Mouse (Mus musculus): Measurements from ENCODE around the gene Phactr2. TPM values are rescaled to one million over a fixed set of nuclear protein-coding genes. Genes with fewer than 3 reads are reported as not detected.

Gene Phactr2
- polyA plus RNA-seq, 1 experiment from 2014 or later, result 55.5 TPM

DNA sequence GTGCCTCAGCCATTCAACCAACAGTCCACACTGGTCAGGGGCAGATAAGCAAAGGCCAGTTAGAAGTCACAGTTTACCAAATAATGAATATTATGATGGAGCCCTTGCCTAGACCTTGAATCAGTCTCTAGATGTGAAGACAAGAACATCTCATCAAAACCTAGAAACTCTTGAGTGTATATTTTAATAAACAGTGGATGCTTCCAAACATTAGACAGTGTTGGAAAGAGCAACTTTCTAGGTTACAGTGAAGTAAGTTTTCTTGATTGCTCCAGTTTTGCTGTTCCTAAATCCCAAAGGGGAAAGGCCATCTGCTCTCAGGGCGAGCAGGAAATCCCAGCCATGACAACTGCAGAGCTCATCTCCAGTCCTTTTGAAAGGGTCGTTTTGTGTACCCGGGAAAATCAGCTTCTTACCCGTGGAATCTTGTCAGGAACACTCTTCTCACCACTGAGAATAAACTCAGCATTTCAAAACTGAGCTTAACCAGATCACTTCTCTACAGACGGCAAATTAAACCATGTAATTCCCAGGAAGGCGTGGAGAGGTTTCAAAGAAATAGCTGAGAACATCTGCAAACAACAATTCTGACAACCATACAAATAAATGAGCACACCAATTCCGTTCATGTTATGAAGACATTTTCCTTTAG lies 296.1 kb downstream of the Phactr2 start, which contains the start of gene Zc2hc1b:
TSS of gene Zc2hc1b (minus strand) at position 51 of the 652 bp plus-strand sequence.
- Histone ChIP-seq H3K27ac (ENCODE audit: low read length) (no peak within 1 kb of the TSS), H3K36me3 (ENCODE audit: control insufficient read depth, insufficient read depth) (peaks cover 54% of the 10 kb centered on the region), H3K4me3 (ENCODE audit: low read length) (no peak within 1 kb of the TSS), H3K4me2 (ENCODE audit: low read depth, low read length) (no peak within 1 kb of the TSS), H3K4me1 (ENCODE audit: control insufficient read depth, insufficient read depth, low read length) (no peaks in the 10 kb centered on the region), H3K27me3 (ENCODE audit: control insufficient read depth, insufficient read depth, low read length) (no peaks in the 10 kb centered on the region), H3K9ac (ENCODE audit: low read length) (no peak within 1 kb of the TSS), H3K9me3 (replicated peaks; ENCODE audit: control insufficient read depth, low read length) (no peaks in the 10 kb centered on the region)
- no peak for ATAC-seq (replicated peaks; ENCODE audit: extremely low read depth, insufficient read depth, low FRiP score)
- WGBS, result 67% methylated on average over 7 of the region's 7 CpGs

DNA sequence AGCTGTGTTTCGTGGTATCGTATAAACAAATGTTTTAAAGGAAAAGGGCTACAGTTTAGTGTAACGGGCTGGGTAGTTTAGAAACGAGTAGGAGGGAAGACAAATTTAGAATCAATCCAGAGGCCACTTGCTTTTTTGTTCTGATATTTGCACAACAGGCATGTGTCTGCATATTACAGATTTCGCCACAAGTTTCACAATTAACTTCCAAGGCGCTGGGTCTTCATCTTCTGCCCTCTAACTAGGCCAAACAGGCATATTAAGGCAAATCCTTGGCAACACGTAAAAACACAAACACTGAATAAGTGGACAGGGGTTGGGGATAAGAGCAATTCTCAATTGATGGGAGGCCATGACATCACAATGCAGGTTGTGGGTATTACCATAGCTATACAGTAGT lies 298.3 kb downstream of the Phactr2 start:
- 84% methylated on average over 7 of the region's 7 CpGs for WGBS
- peaks cover 4% of the 10 kb centered on the region; the same call in 1 of the 2 replicates for H3K4me1 ChIP-seq (ENCODE audit: control insufficient read depth, insufficient read depth, low read length)

DNA sequence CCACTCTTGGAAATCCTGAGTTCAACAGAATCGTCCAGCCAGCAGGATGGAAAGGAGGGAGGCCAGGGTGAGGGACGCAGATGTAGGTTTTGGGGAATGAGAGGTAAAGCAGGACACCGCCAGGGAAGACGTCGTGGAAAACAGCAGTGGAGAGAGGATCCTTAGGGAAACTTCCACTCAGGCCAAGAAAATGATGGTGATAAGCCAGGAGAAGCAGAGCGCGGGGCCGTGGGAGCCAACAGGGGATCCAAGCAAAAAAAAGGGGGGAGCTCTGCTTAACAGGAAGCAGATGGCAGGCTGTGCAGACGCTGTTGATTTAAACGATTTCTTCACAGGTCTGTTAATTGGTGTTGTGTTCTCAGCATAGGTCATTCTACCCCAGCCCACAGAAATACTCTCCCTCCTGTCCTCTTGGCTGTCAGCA lies 301.4 kb downstream of the Phactr2 start:
- 43% methylated on average over 10 of the region's 10 CpGs for WGBS
- Histone ChIP-seq H3K36me3 (ENCODE audit: control insufficient read depth, insufficient read depth) (peaks cover 12% of the 10 kb centered on the region), H3K27me3 (ENCODE audit: control insufficient read depth, insufficient read depth, low read length) (no peaks in the 10 kb centered on the region), H3K9ac (ENCODE audit: low read length) (no peak overlapping the region), H3K4me3 (ENCODE audit: low read length) (no peak overlapping the region), H3K4me2 (ENCODE audit: low read depth, low read length) (no peak overlapping the region), H3K9me3 (replicated peaks; ENCODE audit: control insufficient read depth, low read length) (no peaks in the 10 kb centered on the region), H3K4me1 (ENCODE audit: control insufficient read depth, insufficient read depth, low read length) (peaks cover 16% of the 10 kb centered on the region), H3K27ac (ENCODE audit: low read length) (peak overlapping the region; percentile 45)
- peak; percentile 39 for ATAC-seq (replicated peaks; ENCODE audit: extremely low read depth, insufficient read depth, low FRiP score)

More for the DNA sequence above, 298.3 kb downstream of the Phactr2 start:
- Histone ChIP-seq H3K9ac (ENCODE audit: low read length) (no peak overlapping the region), H3K4me3 (ENCODE audit: low read length) (no peak overlapping the region), H3K4me2 (ENCODE audit: low read depth, low read length) (no peak overlapping the region), H3K36me3 (ENCODE audit: control insufficient read depth, insufficient read depth) (peaks cover 35% of the 10 kb centered on the region), H3K9me3 (replicated peaks; ENCODE audit: control insufficient read depth, low read length) (no peaks in the 10 kb centered on the region), H3K27ac (ENCODE audit: low read length) (no peak overlapping the region), H3K27me3 (ENCODE audit: control insufficient read depth, insufficient read depth, low read length) (no peaks in the 10 kb centered on the region)
- no peak for ATAC-seq (replicated peaks; ENCODE audit: extremely low read depth, insufficient read depth, low FRiP score)

DNA sequence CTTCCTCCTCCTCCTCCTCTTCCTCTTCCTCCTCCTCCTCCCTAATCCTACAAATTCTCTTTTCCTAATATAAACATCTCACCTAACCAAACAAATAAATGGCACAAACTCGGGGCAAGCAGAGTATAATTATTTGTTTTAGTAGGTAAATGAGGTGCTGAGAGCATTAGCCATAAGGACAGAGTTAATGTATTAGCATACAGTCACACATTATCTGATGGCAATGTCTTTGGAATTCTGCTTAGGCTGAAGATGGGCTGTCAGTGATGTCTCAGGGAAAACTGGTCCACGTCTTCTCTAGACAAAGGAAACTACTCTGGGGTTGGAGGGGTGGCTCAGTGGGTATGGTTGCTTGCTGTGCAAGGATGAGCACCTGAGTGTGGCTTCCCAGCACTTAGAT lies 302.8 kb downstream of the Phactr2 start:
- Histone ChIP-seq H3K36me3 (ENCODE audit: control insufficient read depth, insufficient read depth) (no peaks in the 10 kb centered on the region), H3K4me2 (ENCODE audit: low read depth, low read length) (no peak overlapping the region), H3K4me1 (ENCODE audit: control insufficient read depth, insufficient read depth, low read length) (peaks cover 16% of the 10 kb centered on the region), H3K9ac (ENCODE audit: low read length) (no peak overlapping the region), H3K4me3 (ENCODE audit: low read length) (no peak overlapping the region), H3K9me3 (replicated peaks; ENCODE audit: control insufficient read depth, low read length) (no peaks in the 10 kb centered on the region), H3K27ac (ENCODE audit: low read length) (peak overlapping the region; percentile 64), H3K27me3 (ENCODE audit: control insufficient read depth, insufficient read depth, low read length) (no peaks in the 10 kb centered on the region)
- no peak for ATAC-seq (replicated peaks; ENCODE audit: extremely low read depth, insufficient read depth, low FRiP score)
- 41% methylated on average over 2 of the region's 2 CpGs for WGBS

DNA sequence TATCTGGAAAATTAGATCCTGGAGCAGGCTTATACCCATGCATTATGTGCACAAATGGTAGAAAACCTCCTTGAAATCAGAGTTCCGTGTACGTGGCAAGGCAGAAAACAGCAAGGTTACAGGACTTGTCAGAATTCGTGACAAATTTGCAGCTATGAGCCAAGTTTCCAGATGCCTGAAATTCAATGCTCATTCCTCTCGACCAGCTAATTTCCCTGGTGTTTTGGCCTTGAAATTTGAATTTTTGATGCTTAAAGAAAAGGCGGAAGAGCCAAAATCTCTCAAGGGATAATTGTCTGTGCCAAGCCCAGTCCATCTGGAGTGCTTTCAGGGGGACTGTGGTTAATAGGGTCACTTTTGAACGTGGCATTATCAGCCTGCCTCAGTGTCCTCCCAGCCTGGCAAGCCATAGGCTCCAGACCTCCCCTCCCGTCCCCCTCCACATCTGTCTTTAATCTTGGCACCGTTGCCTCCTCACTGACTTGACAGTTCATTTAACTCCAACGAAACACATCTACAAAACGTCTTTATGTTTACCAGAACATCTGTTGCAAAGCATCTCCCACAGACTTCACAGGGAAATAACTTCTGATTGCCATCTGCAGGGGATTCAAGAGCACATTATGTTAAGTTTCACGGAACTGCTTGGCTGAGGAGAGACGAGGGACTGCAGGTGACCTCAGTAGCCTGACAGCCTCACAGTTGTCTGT lies 303.3 kb downstream of the Phactr2 start:
- Histone ChIP-seq H3K9ac (ENCODE audit: low read length) (peak overlapping the region; percentile 31; the same call in 1 of the 2 replicates), H3K27ac (ENCODE audit: low read length) (peak overlapping the region; percentile 64), H3K4me2 (ENCODE audit: low read depth, low read length) (no peak overlapping the region), H3K9me3 (replicated peaks; ENCODE audit: control insufficient read depth, low read length) (no peaks in the 10 kb centered on the region), H3K4me1 (ENCODE audit: control insufficient read depth, insufficient read depth, low read length) (peaks cover 16% of the 10 kb centered on the region), H3K27me3 (ENCODE audit: control insufficient read depth, insufficient read depth, low read length) (no peaks in the 10 kb centered on the region), H3K36me3 (ENCODE audit: control insufficient read depth, insufficient read depth) (no peaks in the 10 kb centered on the region), H3K4me3 (ENCODE audit: low read length) (no peak overlapping the region)
- no peak for ATAC-seq (replicated peaks; ENCODE audit: extremely low read depth, insufficient read depth, low FRiP score)
- WGBS, result 35% methylated on average over 12 of the region's 12 CpGs

DNA sequence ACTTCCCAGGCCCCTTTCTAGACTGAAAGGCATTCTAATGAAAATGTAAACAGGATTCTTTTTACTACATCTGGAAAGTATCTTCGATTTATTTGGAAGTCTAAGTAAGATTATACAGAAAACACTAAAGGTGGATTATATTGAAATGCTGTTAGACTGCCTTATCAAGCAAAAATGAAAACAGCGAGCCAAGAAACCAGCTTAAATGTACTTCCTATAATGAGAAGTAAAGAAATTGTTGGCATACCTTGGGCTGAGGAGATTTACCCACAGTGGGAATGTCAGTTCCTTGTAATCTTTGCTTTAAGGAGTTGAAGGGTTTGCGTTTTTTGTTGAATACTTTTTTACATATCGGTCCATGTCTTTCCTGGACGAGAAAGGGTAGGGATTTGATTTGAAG lies 305.8 kb downstream of the Phactr2 start:
- WGBS, result 59% methylated on average over 5 of the region's 5 CpGs
- Histone ChIP-seq H3K36me3 (ENCODE audit: control insufficient read depth, insufficient read depth) (no peaks in the 10 kb centered on the region), H3K4me1 (ENCODE audit: control insufficient read depth, insufficient read depth, low read length) (peaks cover 16% of the 10 kb centered on the region), H3K9ac (ENCODE audit: low read length) (no peak overlapping the region), H3K27me3 (ENCODE audit: control insufficient read depth, insufficient read depth, low read length) (no peaks in the 10 kb centered on the region), H3K27ac (ENCODE audit: low read length) (peak overlapping the region; percentile 62), H3K4me3 (ENCODE audit: low read length) (no peak overlapping the region), H3K4me2 (ENCODE audit: low read depth, low read length) (no peak overlapping the region), H3K9me3 (replicated peaks; ENCODE audit: control insufficient read depth, low read length) (peaks cover 2% of the 10 kb centered on the region; the same call in 1 of the 2 replicates)
- ATAC-seq (replicated peaks; ENCODE audit: extremely low read depth, insufficient read depth, low FRiP score), result no peak

DNA sequence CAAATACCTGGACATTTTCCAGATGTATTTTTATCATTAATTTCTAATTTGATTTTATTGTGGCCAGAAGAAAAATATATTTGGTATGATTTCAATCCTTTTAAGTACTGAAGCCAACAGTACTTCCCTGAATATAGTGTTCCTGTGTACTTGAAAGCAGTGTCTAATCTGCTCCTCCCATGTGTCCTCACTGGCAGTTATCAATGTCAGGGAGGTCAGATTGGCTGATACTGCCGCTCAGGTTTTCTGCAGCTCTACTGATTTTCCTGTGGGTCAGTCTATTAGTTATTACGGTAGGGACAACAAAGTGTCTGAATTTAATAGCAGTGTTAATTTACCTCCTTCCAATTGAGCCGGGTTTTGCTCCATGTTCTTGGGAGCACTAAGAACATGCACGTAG lies 312.2 kb downstream of the Phactr2 start:
- Histone ChIP-seq H3K4me2 (ENCODE audit: low read depth, low read length) (peak overlapping the region; percentile 9; the same call in 1 of the 2 replicates), H3K9me3 (replicated peaks; ENCODE audit: control insufficient read depth, low read length) (peaks cover 6% of the 10 kb centered on the region; the same call in 1 of the 2 replicates), H3K27ac (ENCODE audit: low read length) (no peak overlapping the region; the same call in 1 of the 2 replicates), H3K4me1 (ENCODE audit: control insufficient read depth, insufficient read depth, low read length) (peaks cover 6% of the 10 kb centered on the region), H3K27me3 (ENCODE audit: control insufficient read depth, insufficient read depth, low read length) (no peaks in the 10 kb centered on the region), H3K9ac (ENCODE audit: low read length) (no peak overlapping the region; the same call in 1 of the 2 replicates), H3K36me3 (ENCODE audit: control insufficient read depth, insufficient read depth) (no peaks in the 10 kb centered on the region), H3K4me3 (ENCODE audit: low read length) (no peak overlapping the region)
- whole genome bisulfite sequencing, result 32% methylated on average over 4 of the region's 4 CpGs
- ATAC-seq (replicated peaks; ENCODE audit: extremely low read depth, insufficient read depth, low FRiP score), result no peak

DNA sequence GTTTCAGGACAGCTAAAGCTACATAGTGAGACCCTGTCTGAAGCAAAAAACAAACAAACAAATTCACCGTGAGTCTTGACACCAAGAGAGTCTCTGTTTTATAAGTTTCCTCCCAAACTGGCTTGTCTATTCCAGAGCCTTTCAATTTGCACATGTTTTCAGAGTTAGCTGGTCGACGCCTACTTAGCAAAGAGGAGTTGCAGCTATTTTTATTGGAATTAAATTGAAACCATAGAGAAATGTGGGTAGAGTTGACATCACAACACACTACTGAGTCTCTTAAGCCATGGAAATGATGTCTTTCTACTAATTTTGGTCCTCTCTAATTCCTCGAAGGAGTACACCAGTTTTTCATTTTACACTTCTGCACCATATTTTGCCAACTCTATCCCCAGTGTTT lies 313.3 kb downstream of the Phactr2 start:
- Histone ChIP-seq H3K4me3 (ENCODE audit: low read length) (no peak overlapping the region), H3K27me3 (ENCODE audit: control insufficient read depth, insufficient read depth, low read length) (no peaks in the 10 kb centered on the region), H3K9ac (ENCODE audit: low read length) (no peak overlapping the region), H3K27ac (ENCODE audit: low read length) (no peak overlapping the region), H3K9me3 (replicated peaks; ENCODE audit: control insufficient read depth, low read length) (peaks cover 6% of the 10 kb centered on the region; the same call in 1 of the 2 replicates), H3K4me2 (ENCODE audit: low read depth, low read length) (no peak overlapping the region), H3K36me3 (ENCODE audit: control insufficient read depth, insufficient read depth) (no peaks in the 10 kb centered on the region), H3K4me1 (ENCODE audit: control insufficient read depth, insufficient read depth, low read length) (peaks cover 6% of the 10 kb centered on the region)
- 96% methylated on average over 4 of the region's 4 CpGs for WGBS
- no peak for ATAC-seq (replicated peaks; ENCODE audit: extremely low read depth, insufficient read depth, low FRiP score)
